Mouse (Mus musculus) ovary, postnatal 14 days (tissue): Measurements from ENCODE around the gene Rpa1.
"Not testable (repeated sequence)": the region's sequence is repeated elsewhere in the genome, so short reads cannot be mapped to it uniquely, and the experiment has no call there.

Experiments used
- DNase-seq: peaks from one replicate; pipeline ENCODE4 v3.0.0; 2022; ENCODE audit warnings: low spot score

The Rpa1 gene

GRCm38 (mm10) chr11:75286868-75287267, 61.3 kb downstream of the Rpa1 start:
- no peak for DNase-seq

GRCm38 (mm10) chr11:75285893-75286467, 62.1 kb downstream of the Rpa1 start:
- no peak for DNase-seq

GRCm38 (mm10) chr11:75283784-75284183, 64.3 kb downstream of the Rpa1 start:
- not testable (repeated sequence) for DNase-seq

GRCm38 (mm10) chr11:75282496-75283120, 65.5 kb downstream of the Rpa1 start:
- no peak for DNase-seq

- DNase-seq = no peak
Observed at GRCm38 (mm10) chr11:75281380-75282256, 66.5 kb downstream of the Rpa1 start.

GRCm38 (mm10) chr11:75280435-75281001, 67.6 kb downstream of the Rpa1 start:
- no peak for DNase-seq

- no peak for DNase-seq
Observed at GRCm38 (mm10) chr11:75280066-75280410, 68.1 kb downstream of the Rpa1 start.

GRCm38 (mm10) chr11:75279342-75280065, 68.6 kb downstream of the Rpa1 start:
- DNase-seq = no peak

GRCm38 (mm10) chr11:75279013-75279341, 69.1 kb downstream of the Rpa1 start:
- DNase-seq = no peak

GRCm38 (mm10) chr11:75278115-75278514, 70.0 kb downstream of the Rpa1 start:
- DNase-seq = no peak

GRCm38 (mm10) chr11:75275035-75275434, 73.1 kb downstream of the Rpa1 start:
- DNase-seq = no peak

- DNase-seq = no peak
Observed at GRCm38 (mm10) chr11:75273466-75273865, 74.7 kb downstream of the Rpa1 start.

- DNase-seq = no peak
Observed at GRCm38 (mm10) chr11:75270985-75271434, 77.1 kb downstream of the Rpa1 start.

- no peak for DNase-seq
Observed at GRCm38 (mm10) chr11:75270276-75270984, 77.7 kb downstream of the Rpa1 start.

GRCm38 (mm10) chr11:75269213-75269612, 78.9 kb downstream of the Rpa1 start:
- DNase-seq = no peak

GRCm38 (mm10) chr11:75268492-75268891, 79.6 kb downstream of the Rpa1 start:
- DNase-seq = no peak

- DNase-seq = no peak
Observed at GRCm38 (mm10) chr11:75267826-75268281, 80.3 kb downstream of the Rpa1 start.

GRCm38 (mm10) chr11:75265545-75265944, 82.6 kb downstream of the Rpa1 start:
- no peak for DNase-seq

GRCm38 (mm10) chr11:75264550-75264949, 83.6 kb downstream of the Rpa1 start:
- no peak for DNase-seq

- DNase-seq = no peak
Observed at GRCm38 (mm10) chr11:75263964-75264312, 84.2 kb downstream of the Rpa1 start.

GRCm38 (mm10) chr11:75263274-75263963, 84.7 kb downstream of the Rpa1 start:
- DNase-seq = no peak
